ENCODE assay signal across 9 mouse cellular contexts in the genomic region with DNA sequence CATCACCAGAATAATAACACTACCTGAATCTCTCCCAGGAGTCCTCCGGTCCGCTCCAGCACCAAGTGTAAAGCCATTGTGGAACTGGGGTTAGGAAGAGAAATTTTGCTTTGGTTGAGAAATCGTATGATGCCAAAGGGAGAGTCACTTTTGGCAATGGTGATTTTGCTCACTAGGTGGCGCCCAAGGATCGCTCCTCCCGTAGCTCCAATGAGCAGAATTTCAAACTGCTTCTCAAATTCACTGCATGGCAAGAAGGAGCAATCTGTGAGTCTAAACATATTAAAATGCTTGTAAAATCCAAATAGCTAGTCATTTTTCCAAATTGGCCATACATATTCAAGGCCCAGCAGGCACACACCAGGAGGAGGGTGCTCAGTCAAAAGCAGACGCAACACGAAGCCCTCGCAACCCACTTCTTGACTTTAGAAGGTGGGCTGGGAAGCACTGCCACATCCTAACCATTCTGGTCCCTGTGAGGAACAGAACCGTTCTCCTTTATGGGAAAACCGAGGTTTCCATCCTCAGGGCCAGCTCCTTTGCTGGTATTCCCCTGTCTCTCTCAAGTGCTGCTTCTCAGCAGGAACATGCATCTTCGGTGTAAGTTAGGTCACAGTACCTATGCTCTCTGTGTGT.
DNase-seq lines count a peak whose midpoint lies in the region; ATAC-seq and TF ChIP-seq lines count a peak whose summit lies in the region.
"Had no signal": no experiment of that assay in that cellular context is flagged by ENCODE, and none has a peak within 500 bp of the region (broad histone marks: within the 10 kb centered on the region; RNA-seq: fewer than 3 reads in every experiment).

No protein-coding gene starts in this region.

- 38% methylated on average over 12 of the region's 12 CpGs for WGBS in liver, embryonic 13.5 days (ENCODE audit: insufficient replicate concordance)
- WGBS in neural tube, embryonic 15.5 days: 53% methylated on average over 12 of the region's 12 CpGs

- H3K4me2 ChIP-seq in liver, embryonic 13.5 days: no peak overlapping the region
- H3K4me2 ChIP-seq in neural tube, embryonic 15.5 days: no peak overlapping the region
- H3K4me2 ChIP-seq: liver, embryonic 15.5 days had no signal

- no peaks in the 10 kb centered on the region for H3K79me2 ChIP-seq in C2C12 (ENCODE audit: control insufficient read depth, insufficient read depth)

- peak; percentile 84 for DNase-seq in adipocyte (ENCODE audit: low spot score)
- peak; percentile 83 for DNase-seq in gastrocnemius, postnatal 10 days
- DNase-seq in kidney, postnatal 25 days: peak; percentile 48 to 83
- DNase-seq in liver, embryonic 13.5 days: peak; percentile 18
- DNase-seq in thymus, postnatal 0 days (ENCODE audit: low spot score): peak; percentile 58

- ATAC-seq in common myeloid progenitor, adult 5-6 weeks (replicated peaks; ENCODE audit: low read depth, poor library complexity, severe bottlenecking): peak; percentile 85
- no peak for ATAC-seq in liver, embryonic 13.5 days (ENCODE audit: low read depth)
- ATAC-seq in neural tube, embryonic 15.5 days (ENCODE audit: low FRiP score): peak; percentile 79; the same call in 1 of the 2 replicates

- no peak overlapping the region for H3K27ac ChIP-seq in liver, embryonic 13.5 days
- H3K27ac ChIP-seq in neural tube, embryonic 15.5 days (replicated peaks): no peak overlapping the region
- H3K27ac ChIP-seq: liver, embryonic 15.5 days had no signal

- H3K9me3 ChIP-seq in liver, embryonic 13.5 days (replicated peaks): no peaks in the 10 kb centered on the region
- no peaks in the 10 kb centered on the region for H3K9me3 ChIP-seq in neural tube, embryonic 15.5 days (replicated peaks)
- H3K9me3 ChIP-seq: liver, embryonic 15.5 days had no signal

- H3K4me3 ChIP-seq in C2C12 (ENCODE audit: insufficient read depth, poor library complexity, severe bottlenecking): no peak overlapping the region
- H3K4me3 ChIP-seq in liver, embryonic 13.5 days (replicated peaks): no peak overlapping the region
- H3K4me3 ChIP-seq in neural tube, embryonic 15.5 days (replicated peaks): no peak overlapping the region
- H3K4me3 ChIP-seq: liver, embryonic 15.5 days had no signal

- peaks cover 10% of the 10 kb centered on the region for H3K27me3 ChIP-seq in C2C12 (ENCODE audit: control insufficient read depth, insufficient read depth, insufficient read length)
- H3K27me3 ChIP-seq in liver, embryonic 13.5 days: no peaks in the 10 kb centered on the region
- no peaks in the 10 kb centered on the region for H3K27me3 ChIP-seq in neural tube, embryonic 15.5 days (replicated peaks)
- H3K27me3 ChIP-seq: liver, embryonic 15.5 days had no signal

- H3K79me3 ChIP-seq in C2C12 (ENCODE audit: low read depth): no peaks in the 10 kb centered on the region

- TF ChIP-seq CTCF in C2C12 (IDR thresholded peaks at IDR 0.05; ENCODE audit: control insufficient read depth, insufficient read depth, insufficient read length): peak; percentile 67

- no peak overlapping the region for H3K9ac ChIP-seq in liver, embryonic 13.5 days
- no peak overlapping the region for H3K9ac ChIP-seq in neural tube, embryonic 15.5 days (replicated peaks)
- H3K9ac ChIP-seq: liver, embryonic 15.5 days had no signal

- no peak overlapping the region for H3ac ChIP-seq in C2C12 (ENCODE audit: control insufficient read depth, insufficient read length, low read depth)

- H3K36me3 ChIP-seq in C2C12 (ENCODE audit: control insufficient read depth, insufficient read depth): no peaks in the 10 kb centered on the region
- H3K36me3 ChIP-seq in liver, embryonic 13.5 days: no peaks in the 10 kb centered on the region
- no peaks in the 10 kb centered on the region for H3K36me3 ChIP-seq in neural tube, embryonic 15.5 days
- H3K36me3 ChIP-seq: liver, embryonic 15.5 days had no signal

- H3K4me1 ChIP-seq in liver, embryonic 13.5 days (replicated peaks): no peaks in the 10 kb centered on the region
- H3K4me1 ChIP-seq in neural tube, embryonic 15.5 days: peaks cover 3% of the 10 kb centered on the region; the same call in 1 of the 2 replicates
- H3K4me1 ChIP-seq: liver, embryonic 15.5 days had no signal

TF ChIP-seq in C2C12, 6 proteins besides CTCF, POLR2A, EP300 and RAD21:
- TF ChIP-seq MYOD1 (IDR thresholded peaks at IDR 0.05; ENCODE audit: control insufficient read depth, insufficient read length, low read depth): no peak
- peak; percentile 2 for TF ChIP-seq CEBPB (IDR thresholded peaks at IDR 0.05; ENCODE audit: low read depth)

Comparison
In these comparisons a context has a peak if more than half of its experiments do, and no peak if none do; other contexts are left out.
1. DNase-seq: peak in every context shown above with its lines; median percentile 84 in adipocyte; 83 in gastrocnemius, postnatal 10 days; 66 in kidney, postnatal 25 days; 58 in thymus, postnatal 0 days; 18 in liver, embryonic 13.5 days.